Mouse (Mus musculus) spleen, adult 2 months (tissue): ENCODE measurements at regions not wholly inside any gene's neighbourhood (a gene's known extent, or its start where the extent isn't known, plus 50 kb on each side); places are given as distances from the start of the nearest gene placed in this dataset.

ENCODE experiments used
- DNase-seq, 2 experiments: peaks; one replicate each; pipeline versions ENCODE4 v3.0.0 to v3.0.0-alpha.2; 2012 to 2021; ENCODE audit warnings: low spot score in 2 of 2, low read depth in 1 of 2
- H3K27ac ChIP-seq: fragments of 200-500 bp; 2 replicates; pipeline ENCODE4 v1.5.1; 2012; ENCODE audit warnings: low read length, inconsistent platforms; ENCODE audit not compliant: insufficient read depth
- H3K27me3 ChIP-seq: fragments of 200-500 bp; 2 replicates; pipeline ENCODE4 v1.6.1; 2012; ENCODE audit warnings: mild to moderate bottlenecking, moderate library complexity, low read length, inconsistent platforms; ENCODE audit not compliant: control insufficient read depth, insufficient read depth
- H3K36me3 ChIP-seq: fragments of 200-500 bp; 2 replicates; pipeline ENCODE4 v1.6.1; 2012; ENCODE audit warnings: mild to moderate bottlenecking, low read length, inconsistent platforms; ENCODE audit not compliant: control insufficient read depth, insufficient read depth
- H3K4me1 ChIP-seq: fragments of 200-500 bp; 2 replicates; pipeline ENCODE4 v1.6.1; 2011; ENCODE audit warnings: inconsistent platforms; ENCODE audit not compliant: control insufficient read depth, insufficient read depth, insufficient read length
- H3K4me3 ChIP-seq: fragments of 200-500 bp; 2 replicates; pipeline ENCODE4 v1.5.1; 2011; ENCODE audit warnings: mild to moderate bottlenecking, inconsistent platforms; ENCODE audit not compliant: insufficient read depth, insufficient read length; ENCODE audit errors: extremely low read depth
- CTCF ChIP-seq: fragments of 200-500 bp; IDR thresholded peaks from 2 replicates; pipeline ENCODE4 v1.5.1; 2011; ENCODE audit warnings: mild to moderate bottlenecking, inconsistent platforms; ENCODE audit not compliant: insufficient read depth, insufficient read length, insufficient replicate concordance; ENCODE audit errors: extremely low read depth
- POLR2A ChIP-seq: fragments of 200-500 bp; IDR thresholded peaks from 2 replicates; pipeline ENCODE4 v1.6.1; 2011; ENCODE audit warnings: low read depth, low read length, inconsistent platforms
- WGBS: fragments of 180-500 bp; shearing (Covaris S2); methylation state at CpG from one replicate; pipeline ENCODE4 v1.1.7; 2018; 5-methylcytosine and 5-hydroxymethylcytosine counted together

GRCm38 (mm10) chr6:148528611-148529010 is 84.4 kb upstream of the Tmtc1 start:
- 89% methylated on average over 2 of the region's 2 CpGs for WGBS
- no peaks in the 10 kb centered on the region for H3K27me3 ChIP-seq

GRCm38 (mm10) chr6:148522893-148523292 is 78.7 kb upstream of the Tmtc1 start:
- Histone ChIP-seq H3K36me3 (no peaks in the 10 kb centered on the region), H3K27me3 (no peaks in the 10 kb centered on the region), H3K4me3 (no peak overlapping the region), H3K4me1 (no peaks in the 10 kb centered on the region), H3K27ac (no peak overlapping the region)
- WGBS, result 32% methylated on average over 1 of the region's 1 CpGs
- DNase-seq, result no peak
- TF ChIP-seq CTCF (no peak), POLR2A (no peak)

More at GRCm38 (mm10) chr6:148528611-148529010, 84.4 kb upstream of the Tmtc1 start:
- no peak for DNase-seq
- Histone ChIP-seq H3K4me1 (no peaks in the 10 kb centered on the region), H3K27ac (no peak overlapping the region), H3K36me3 (no peaks in the 10 kb centered on the region), H3K4me3 (no peak overlapping the region)
- no peak for TF ChIP-seq POLR2A
- TF ChIP-seq CTCF, result no peak

GRCm38 (mm10) chr6:148517536-148518245 is 73.5 kb upstream of the Tmtc1 start:
- H3K4me3 ChIP-seq, result no peak overlapping the region
- DNase-seq, result no peak
- H3K4me1 ChIP-seq, result peaks cover 2% of the 10 kb centered on the region; the same call in 1 of the 2 replicates
- H3K27me3 ChIP-seq, result no peaks in the 10 kb centered on the region
- TF ChIP-seq CTCF, result no peak
- TF ChIP-seq POLR2A, result no peak
- WGBS, result 76% methylated on average over 2 of the region's 2 CpGs
- H3K36me3 ChIP-seq, result no peaks in the 10 kb centered on the region
- no peak overlapping the region for H3K27ac ChIP-seq

- Histone ChIP-seq H3K27ac (no peak overlapping the region), H3K36me3 (no peaks in the 10 kb centered on the region), H3K4me1 (peaks cover 2% of the 10 kb centered on the region; the same call in 1 of the 2 replicates), H3K4me3 (no peak overlapping the region), H3K27me3 (no peaks in the 10 kb centered on the region)
- 84% methylated on average over 4 of the region's 4 CpGs for WGBS
- TF ChIP-seq POLR2A, result no peak
- no peak for TF ChIP-seq CTCF
- DNase-seq, result no peak
These were observed 72.5 kb upstream of the Tmtc1 start for GRCm38 (mm10) chr6:148516654-148517053.

GRCm38 (mm10) chr6:148515105-148515504 is 70.9 kb upstream of the Tmtc1 start:
- H3K27me3 ChIP-seq, result no peaks in the 10 kb centered on the region
- TF ChIP-seq CTCF, result no peak
- no peak for TF ChIP-seq POLR2A
- H3K36me3 ChIP-seq, result no peaks in the 10 kb centered on the region
- H3K4me3 ChIP-seq, result no peak overlapping the region
- no peak for DNase-seq
- 94% methylated on average over 6 of the region's 6 CpGs for WGBS
- H3K27ac ChIP-seq, result no peak overlapping the region
- peaks cover 2% of the 10 kb centered on the region; the same call in 1 of the 2 replicates for H3K4me1 ChIP-seq

GRCm38 (mm10) chr6:148514645-148515044 is 70.5 kb upstream of the Tmtc1 start:
- WGBS, result 87% methylated on average over 1 of the region's 1 CpGs
- Histone ChIP-seq H3K4me3 (no peak overlapping the region), H3K4me1 (peaks cover 2% of the 10 kb centered on the region; the same call in 1 of the 2 replicates), H3K27ac (no peak overlapping the region), H3K36me3 (no peaks in the 10 kb centered on the region), H3K27me3 (no peaks in the 10 kb centered on the region)
- DNase-seq, result no peak
- TF ChIP-seq POLR2A, result no peak
- no peak for TF ChIP-seq CTCF

- no peak for DNase-seq
- TF ChIP-seq POLR2A, result no peak
- TF ChIP-seq CTCF, result no peak
- Histone ChIP-seq H3K4me3 (no peak overlapping the region), H3K4me1 (peaks cover 2% of the 10 kb centered on the region; the same call in 1 of the 2 replicates), H3K27me3 (no peaks in the 10 kb centered on the region), H3K36me3 (no peaks in the 10 kb centered on the region), H3K27ac (no peak overlapping the region)
- 66% methylated on average over 6 of the region's 6 CpGs for whole genome bisulfite sequencing
These were observed 69.9 kb upstream of the Tmtc1 start for GRCm38 (mm10) chr6:148514124-148514523.
